13 mouse cellular contexts compared by ENCODE assay signal in genomic region chr9:118715971-118716628, GRCm38 (mm10).
DNase-seq lines count a peak whose midpoint lies in the region; ATAC-seq lines count a peak whose summit lies in the region.
"Had no signal": no experiment of that assay in that cellular context is flagged by ENCODE, and none has a peak within 500 bp of the region (broad histone marks: within the 10 kb centered on the region; RNA-seq: fewer than 3 reads in every experiment).

No protein-coding gene starts in this region.

- H3K9me3 ChIP-seq in kidney, embryonic 16.5 days (ENCODE audit: low read length): no peaks in the 10 kb centered on the region; the same call in 1 of the 2 replicates
- no peaks in the 10 kb centered on the region for H3K9me3 ChIP-seq in stomach, embryonic 14.5 days (ENCODE audit: control insufficient read depth, low read depth, low read length)
- H3K9me3 ChIP-seq: embryonic facial prominence, embryonic 13.5 days; limb, embryonic 12.5 days; midbrain, embryonic 15.5 days had no signal

- peaks cover 10% of the 10 kb centered on the region; the same call in 1 of the 2 replicates for H3K4me1 ChIP-seq in kidney, embryonic 16.5 days (ENCODE audit: insufficient read depth, low read length)
- peaks cover 13% of the 10 kb centered on the region for H3K4me1 ChIP-seq in stomach, embryonic 14.5 days (ENCODE audit: control insufficient read depth, insufficient read depth, low read length)
- H3K4me1 ChIP-seq: midbrain, embryonic 15.5 days had no signal

- no peak for DNase-seq in kidney, postnatal 10 days
- peak; percentile 69 for DNase-seq in CD4-positive helper T cell, adult 2 months (ENCODE audit: low read depth, low spot score)
- no peak for DNase-seq in urinary bladder, adult 18-20 months (ENCODE audit: low spot score in 2 of 2)
- no peak for DNase-seq in embryo, embryonic 10 days (ENCODE audit: low spot score)
- no peak for DNase-seq in retina, postnatal 1 day
- DNase-seq: adrenal gland, postnatal 14 days; cerebellum, adult 8-10 months had no signal

- no peak for ATAC-seq in kidney, embryonic 16.5 days (ENCODE audit: low FRiP score, low TSS enrichment)
- peak; percentile 94 for ATAC-seq in activated CD4-positive, CD25-positive, alpha-beta regulatory T cell, adult 4 months
- ATAC-seq in stomach, embryonic 14.5 days (ENCODE audit: insufficient number of reproducible peaks, insufficient read depth, low FRiP score, low read depth): no peak
- ATAC-seq: midbrain, embryonic 15.5 days had no signal

- no peak overlapping the region for H3K4me3 ChIP-seq in kidney, embryonic 16.5 days (ENCODE audit: low read length)
- H3K4me3 ChIP-seq in stomach, embryonic 14.5 days (ENCODE audit: low read depth, low read length): no peak overlapping the region
- H3K4me3 ChIP-seq: embryonic facial prominence, embryonic 13.5 days; limb, embryonic 12.5 days; midbrain, embryonic 15.5 days had no signal

- no peak overlapping the region for H3K9ac ChIP-seq in kidney, embryonic 16.5 days (replicated peaks; ENCODE audit: low read length)
- H3K9ac ChIP-seq in stomach, embryonic 14.5 days (replicated peaks; ENCODE audit: low read depth, low read length): no peak overlapping the region
- H3K9ac ChIP-seq: embryonic facial prominence, embryonic 13.5 days; limb, embryonic 12.5 days; midbrain, embryonic 15.5 days had no signal

- no peaks in the 10 kb centered on the region for H3K27me3 ChIP-seq in kidney, embryonic 16.5 days (ENCODE audit: insufficient read depth, low read length)
- H3K27me3 ChIP-seq in stomach, embryonic 14.5 days (ENCODE audit: control insufficient read depth, insufficient read depth, low read length): no peaks in the 10 kb centered on the region
- H3K27me3 ChIP-seq: embryonic facial prominence, embryonic 13.5 days; limb, embryonic 12.5 days; midbrain, embryonic 15.5 days had no signal

- 79% methylated on average over 9 of the region's 9 CpGs for WGBS in kidney, embryonic 16.5 days
- WGBS in stomach, embryonic 14.5 days: 74% methylated on average over 9 of the region's 9 CpGs

- peaks cover 27% of the 10 kb centered on the region for H3K36me3 ChIP-seq in kidney, embryonic 16.5 days (ENCODE audit: insufficient read depth, low read length)
- H3K36me3 ChIP-seq in stomach, embryonic 14.5 days (ENCODE audit: control insufficient read depth, insufficient read depth, low read length): no peaks in the 10 kb centered on the region; the same call in 1 of the 2 replicates
- H3K36me3 ChIP-seq: midbrain, embryonic 15.5 days had no signal

- H3K27ac ChIP-seq in kidney, embryonic 16.5 days (ENCODE audit: low read length): peak overlapping the region; percentile 65; the same call in 1 of the 2 replicates
- peak overlapping the region; percentile 48; the same call in 1 of the 2 replicates for H3K27ac ChIP-seq in stomach, embryonic 14.5 days (ENCODE audit: low read length)
- H3K27ac ChIP-seq: embryonic facial prominence, embryonic 13.5 days; limb, embryonic 12.5 days; midbrain, embryonic 15.5 days had no signal

- no peak overlapping the region for H3K4me2 ChIP-seq in kidney, embryonic 16.5 days (replicated peaks; ENCODE audit: low read depth, low read length)
- H3K4me2 ChIP-seq in stomach, embryonic 14.5 days (replicated peaks; ENCODE audit: low read depth, low read length): no peak overlapping the region
- H3K4me2 ChIP-seq: embryonic facial prominence, embryonic 13.5 days; limb, embryonic 12.5 days; midbrain, embryonic 15.5 days had no signal
